Mouse (Mus musculus) cerebellum, adult 9-11 months (tissue): ENCODE data around the gene Zkscan3.

Source experiments
- DNase-seq: peaks from one replicate; pipeline ENCODE4 v3.0.0; 2022

The Zkscan3 gene

DNA sequence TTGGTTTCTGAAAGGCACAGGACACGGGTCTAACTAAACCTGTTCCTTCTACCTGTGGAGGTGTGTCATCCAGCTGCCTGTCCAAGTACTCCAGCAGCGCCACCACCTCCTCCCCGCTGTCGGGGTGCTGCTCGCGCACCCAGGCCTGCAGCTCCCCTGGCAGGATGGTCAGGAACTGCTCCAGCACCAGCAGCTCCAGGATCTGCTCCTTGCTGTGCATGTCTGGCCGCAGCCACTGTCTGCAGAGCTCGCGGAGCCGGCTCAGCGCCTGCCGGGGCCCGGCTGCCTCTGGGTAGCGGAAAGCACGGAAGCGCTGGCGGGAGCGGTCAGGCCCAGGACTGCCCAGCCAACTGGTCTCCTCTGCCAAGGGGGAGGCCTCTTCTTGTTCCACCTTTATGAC, 6.5 kb downstream of the Zkscan3 start:
- peak; percentile 50 for DNase-seq

DNA sequence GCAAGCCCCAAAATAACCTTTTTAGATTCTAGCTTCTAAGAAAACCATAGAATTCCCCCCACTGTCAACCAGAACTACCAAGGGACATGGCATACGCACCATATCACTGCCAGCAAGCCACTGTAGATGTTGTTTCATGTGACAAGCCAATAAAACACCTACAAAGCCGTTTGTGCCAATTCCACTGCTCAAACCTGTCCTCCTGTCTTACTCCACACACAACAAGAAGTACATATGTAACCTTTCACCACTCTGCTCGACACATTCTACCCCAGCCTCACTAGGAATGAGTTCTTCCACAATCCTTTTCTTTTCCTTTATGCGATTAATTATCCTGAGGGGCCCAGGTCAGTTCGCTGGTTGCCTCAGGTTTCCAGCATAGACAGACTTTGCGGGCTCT, 6.9 kb downstream of the Zkscan3 start:
- no peak for DNase-seq

DNA sequence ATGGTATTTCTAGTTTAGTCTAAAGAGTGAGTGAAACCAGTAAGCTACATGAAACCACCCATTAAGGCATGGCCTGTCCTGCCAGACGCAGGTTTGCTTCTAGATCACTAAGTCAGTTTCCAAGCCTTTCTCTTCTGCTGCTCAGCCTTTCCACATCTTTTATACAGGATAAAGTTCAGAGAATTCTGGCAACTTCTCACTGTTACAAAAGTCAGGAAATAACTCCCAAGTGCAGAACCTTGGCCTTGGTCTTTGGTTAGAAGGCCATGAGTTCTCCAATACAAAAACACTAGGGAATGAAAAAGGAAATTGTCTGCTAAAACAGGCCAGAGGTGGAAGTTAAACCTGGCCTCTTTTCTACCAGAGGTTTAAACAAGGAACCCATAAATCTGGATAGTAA, 7.3 kb downstream of the Zkscan3 start:
- DNase-seq: no peak

DNA sequence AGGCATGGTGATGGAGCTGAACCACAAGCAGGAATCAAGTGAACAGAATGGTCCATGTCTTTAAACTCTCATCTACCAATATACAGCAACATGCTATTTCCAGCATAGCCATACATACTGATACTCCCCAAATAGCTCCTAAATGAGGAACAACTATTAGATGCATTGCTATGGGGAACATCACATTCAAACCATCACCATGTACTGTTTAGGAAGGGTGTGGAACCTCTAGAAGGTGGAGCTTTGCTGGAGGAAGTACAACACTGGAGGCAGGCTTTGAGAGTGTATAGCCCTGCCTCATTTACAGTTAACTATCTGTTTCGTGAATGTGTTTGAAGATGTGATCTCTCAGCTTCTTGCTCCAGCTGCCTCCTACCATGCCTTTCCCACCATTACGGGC, 24.8 kb downstream of the Zkscan3 start:
- DNase-seq: no peak

DNA sequence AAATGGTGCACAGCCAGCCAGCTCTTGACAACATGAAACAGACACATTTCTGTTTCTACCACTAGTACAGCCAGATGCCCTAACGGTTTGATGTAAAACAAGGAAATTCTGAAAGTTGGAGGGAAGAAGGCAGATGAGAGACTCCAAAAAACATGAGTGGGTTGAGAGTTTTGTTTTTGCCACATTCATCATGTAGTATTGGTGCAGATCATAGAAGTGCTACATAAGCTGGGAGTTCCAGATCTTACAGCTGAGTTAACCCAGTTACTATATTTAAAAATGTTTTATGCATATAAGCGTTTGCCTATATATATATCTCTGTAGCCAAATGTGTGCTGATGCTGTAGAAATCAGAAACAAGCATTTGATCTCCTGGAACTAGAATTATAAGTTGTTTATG, 29.9 kb downstream of the Zkscan3 start:
- no peak for DNase-seq

DNA sequence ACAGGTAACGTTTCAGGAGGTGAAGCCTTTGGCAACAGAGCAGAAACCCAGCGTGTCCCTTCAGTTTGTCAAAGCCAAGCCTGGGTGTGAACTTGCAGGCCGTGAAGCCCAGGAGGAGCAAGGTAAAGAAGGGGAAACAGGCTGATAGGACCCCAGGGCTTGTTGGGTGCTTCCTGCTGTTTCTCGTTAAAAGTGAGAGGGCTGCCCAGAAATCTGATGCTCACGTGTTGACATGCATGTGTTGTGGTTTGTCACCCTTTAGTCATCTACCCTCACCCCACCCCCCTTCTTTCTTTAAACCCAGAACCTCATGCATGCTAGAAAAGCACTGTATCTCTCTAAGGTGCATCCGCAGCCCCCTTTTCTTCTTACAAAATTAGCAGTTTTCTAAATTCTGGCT, 35.9 kb downstream of the Zkscan3 start:
- no peak for DNase-seq

DNA sequence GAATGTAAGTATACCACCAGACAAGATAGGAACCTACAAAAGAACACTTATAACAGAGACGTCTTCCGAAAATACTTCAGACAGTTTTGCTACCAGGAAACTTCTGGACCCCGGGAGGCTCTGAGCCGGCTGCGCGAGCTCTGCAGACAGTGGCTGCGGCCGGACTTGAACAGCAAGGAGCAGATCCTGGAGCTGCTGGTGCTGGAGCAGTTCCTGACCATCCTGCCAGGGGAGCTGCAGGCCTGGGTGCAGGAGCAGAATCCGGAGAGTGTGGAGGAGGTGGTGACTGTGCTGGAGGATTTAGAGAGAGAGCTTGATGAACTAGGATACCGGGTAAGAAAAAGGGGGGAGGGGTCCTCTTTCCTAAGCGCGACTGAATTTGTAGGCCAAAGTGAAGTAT, 38.8 kb downstream of the Zkscan3 start:
- DNase-seq: peak; percentile 23

DNA sequence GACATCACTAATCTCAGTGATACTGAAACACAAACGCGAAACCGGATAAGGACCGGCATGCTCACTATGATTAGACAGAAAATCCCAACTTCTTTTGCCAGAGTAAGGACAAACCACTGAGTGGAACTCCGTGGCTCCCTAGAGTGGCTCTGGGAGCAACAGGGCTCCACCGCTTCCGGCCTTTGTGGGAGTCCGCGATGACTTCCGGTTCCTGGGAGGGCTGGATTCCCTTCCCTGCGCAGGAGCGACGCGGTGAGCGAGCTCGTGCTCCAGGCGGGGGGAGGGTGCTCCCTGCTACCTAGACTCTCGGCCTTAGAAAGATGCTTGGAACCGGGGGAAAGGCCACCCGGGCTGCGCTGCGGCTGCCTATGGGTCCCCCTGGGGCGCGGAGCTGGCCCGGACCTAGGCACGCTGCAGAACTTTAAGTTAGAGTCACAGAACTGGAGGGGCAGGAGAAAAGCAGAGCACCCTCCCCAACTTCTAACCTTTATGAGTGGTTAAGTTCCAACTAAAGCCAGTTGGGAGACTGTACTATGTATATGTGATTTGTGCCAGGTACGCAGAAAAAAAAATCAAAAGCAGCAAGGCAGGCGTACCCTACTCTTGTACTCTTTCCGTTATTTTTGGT, 39.8 kb downstream of the Zkscan3 start, which contains the start of gene Zscan12:
Zscan12 (plus strand) TSS at position 200 of the 628 bp plus-strand sequence.
- DNase-seq: peak; percentile 93

DNA sequence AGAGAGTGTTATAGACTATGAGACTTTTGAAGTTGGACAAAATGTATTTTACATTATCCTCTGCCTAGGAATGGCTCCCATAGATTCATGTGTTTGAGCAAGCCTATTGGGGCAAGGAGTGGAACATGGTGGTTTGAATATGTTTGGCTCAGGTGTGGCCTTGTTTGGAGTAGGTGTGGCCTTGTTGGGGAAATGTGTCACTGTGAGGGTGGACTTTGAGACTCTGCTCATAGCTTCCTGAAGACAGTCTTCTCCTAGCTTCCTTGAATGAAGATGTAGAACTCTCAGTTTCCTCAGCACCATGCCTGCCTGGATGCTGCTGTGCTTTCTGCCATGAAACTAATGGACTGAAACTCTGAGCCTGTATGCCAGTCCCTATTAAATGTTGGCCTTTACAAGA, 52.0 kb downstream of the Zkscan3 start:
- no peak for DNase-seq

DNA sequence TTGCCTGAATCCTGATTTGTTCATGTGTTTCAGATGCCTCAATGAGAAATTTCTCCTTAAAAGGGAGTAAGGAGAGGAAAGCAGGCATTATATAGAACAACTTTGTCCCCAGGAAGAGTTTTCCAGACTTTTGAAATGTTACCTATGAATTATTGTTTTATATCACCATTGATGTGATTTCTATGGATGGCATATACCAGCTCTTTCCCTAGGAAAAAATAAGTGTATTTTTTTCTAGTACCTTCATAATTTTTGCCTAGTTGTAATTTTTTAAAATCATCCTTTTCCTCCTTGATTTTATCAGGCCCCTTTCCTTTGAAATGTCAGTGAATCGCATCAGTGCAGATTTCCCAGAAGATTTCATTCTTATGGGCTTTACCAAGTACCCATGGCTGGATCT, 55.9 kb downstream of the Zkscan3 start, which contains the start of gene Olfr1367:
Olfr1367 (plus strand) TSS at position 301 of the 400 bp plus-strand sequence.
- DNase-seq: no peak
